Mouse (Mus musculus) cerebellum, adult 11-12 months (tissue): ENCODE measurements around the gene Arap1.

Experiments
- DNase-seq: peaks from one replicate; pipeline ENCODE4 v3.0.0; 2022

Arap1 gene

DNA sequence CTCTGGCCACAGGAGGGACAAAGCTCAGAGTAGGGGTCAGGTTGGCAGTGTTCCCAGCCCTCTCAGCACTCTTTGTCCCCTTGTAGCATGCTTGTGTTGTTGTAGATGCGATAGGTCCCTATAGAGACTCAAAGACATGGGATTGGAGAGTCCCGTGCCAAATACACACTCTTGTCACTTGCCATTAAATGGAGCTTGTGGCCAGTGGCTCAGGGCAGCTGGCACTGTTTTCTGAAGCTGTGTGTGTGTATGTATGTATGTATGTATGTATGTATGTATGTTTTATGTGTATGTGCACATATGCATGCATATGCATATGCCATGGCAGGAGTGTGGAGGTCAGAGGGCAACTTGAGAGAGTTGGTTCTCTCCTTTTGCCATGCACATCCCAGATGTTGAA is 20.1 kb upstream of the Arap1 start:
- no peak for DNase-seq

DNA sequence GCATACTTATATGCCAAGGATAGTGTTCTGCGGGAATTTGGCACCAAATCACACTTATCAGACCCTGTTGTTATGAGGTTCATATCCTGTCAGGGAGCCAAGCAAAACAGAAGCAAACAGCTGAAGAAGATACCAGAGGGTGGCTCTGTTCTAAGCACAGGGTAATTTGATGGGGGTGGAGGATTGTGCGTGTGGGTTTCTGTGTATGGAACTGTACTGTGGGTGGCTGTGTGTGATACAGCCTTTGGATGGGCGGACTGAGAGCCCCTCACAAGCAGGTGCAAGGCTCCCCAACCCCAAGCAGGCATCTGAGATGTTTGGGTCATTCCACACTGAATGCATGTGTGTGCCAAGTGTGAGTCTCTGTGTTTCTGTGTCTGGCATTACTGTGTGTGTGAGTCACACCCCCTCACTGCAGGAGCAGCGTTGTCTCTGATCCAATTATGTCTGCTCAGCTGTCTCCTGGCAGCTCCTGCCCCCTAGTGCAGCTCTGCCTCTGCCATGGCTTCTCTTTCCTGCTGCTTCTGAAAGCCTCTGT is 19.2 kb upstream of the Arap1 start:
- peak; percentile 71 for DNase-seq

DNA sequence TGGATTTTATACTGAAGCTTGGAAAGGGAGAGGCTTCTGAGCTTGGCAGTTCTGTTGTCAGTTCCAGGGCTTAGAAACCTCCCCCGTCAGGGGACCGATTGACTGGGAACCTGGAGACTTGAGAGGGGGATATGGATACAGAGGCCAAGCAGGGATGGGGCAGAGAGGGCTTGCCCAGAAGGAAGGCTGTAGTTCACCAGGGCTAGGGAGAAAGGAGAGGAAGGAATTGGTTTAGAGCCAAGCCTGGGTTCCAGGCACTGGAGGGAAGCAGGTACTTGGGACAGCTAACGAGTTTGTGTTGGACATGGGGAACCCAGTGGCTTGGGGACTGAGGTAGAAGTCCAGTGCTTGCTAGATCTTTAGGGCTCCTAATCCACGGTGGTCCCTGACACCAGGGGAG is 18.3 kb upstream of the Arap1 start:
- no peak for DNase-seq

DNA sequence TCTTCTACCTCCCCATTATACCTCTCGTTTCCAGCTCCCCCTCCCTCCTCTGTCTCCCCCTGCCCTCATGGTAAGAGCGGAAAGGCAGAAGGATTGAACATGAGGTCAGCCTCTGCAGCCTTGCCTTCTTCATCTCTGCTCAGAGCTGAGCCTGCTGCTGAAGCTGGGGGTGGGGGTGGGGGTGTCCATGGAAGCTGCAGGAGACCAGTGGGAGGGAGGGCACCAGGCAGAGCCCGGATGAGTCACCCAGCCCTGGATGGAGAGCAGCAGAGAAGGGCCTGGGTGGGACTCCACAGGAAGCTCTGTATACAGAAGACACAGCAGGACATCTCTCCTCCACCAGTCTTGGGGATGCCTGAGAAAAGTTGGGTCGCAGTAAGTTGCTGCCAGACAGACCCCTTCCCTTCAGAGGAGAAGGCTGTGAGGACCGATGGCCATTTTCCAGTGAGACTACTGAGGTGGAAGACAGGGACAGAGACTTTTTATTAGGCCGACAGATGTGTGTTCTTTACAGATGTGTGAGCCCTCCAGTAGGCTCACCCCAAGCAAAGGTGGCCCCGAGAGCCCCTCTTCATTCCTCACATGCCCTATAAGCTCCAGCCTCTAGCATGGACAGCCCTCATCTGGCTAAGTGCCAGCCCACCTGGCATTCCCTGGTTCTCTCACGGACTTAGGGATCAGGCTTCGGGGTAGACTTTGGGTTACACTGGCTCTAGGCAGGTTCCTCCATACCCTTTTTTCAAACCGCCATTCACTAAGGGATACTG is 17.6 kb upstream of the Arap1 start:
- no peak for DNase-seq

DNA sequence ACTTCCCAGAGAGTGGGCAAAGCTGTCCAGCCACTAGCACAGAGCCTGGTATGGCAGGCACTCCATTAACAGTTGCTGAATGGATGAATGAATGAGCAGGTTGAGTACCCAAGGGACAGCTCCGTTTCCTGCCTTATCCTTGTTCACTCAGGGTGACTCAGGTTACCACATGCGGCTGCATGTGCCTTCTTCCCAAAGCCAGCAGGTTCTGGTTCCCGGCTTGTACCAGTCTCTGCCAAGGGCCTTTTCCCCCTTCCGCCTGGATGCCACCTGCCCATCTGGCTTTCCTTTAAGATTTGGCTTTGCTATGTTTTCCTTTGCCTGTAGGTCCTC is 17.1 kb upstream of the Arap1 start:
- DNase-seq, result peak; percentile 84

DNA sequence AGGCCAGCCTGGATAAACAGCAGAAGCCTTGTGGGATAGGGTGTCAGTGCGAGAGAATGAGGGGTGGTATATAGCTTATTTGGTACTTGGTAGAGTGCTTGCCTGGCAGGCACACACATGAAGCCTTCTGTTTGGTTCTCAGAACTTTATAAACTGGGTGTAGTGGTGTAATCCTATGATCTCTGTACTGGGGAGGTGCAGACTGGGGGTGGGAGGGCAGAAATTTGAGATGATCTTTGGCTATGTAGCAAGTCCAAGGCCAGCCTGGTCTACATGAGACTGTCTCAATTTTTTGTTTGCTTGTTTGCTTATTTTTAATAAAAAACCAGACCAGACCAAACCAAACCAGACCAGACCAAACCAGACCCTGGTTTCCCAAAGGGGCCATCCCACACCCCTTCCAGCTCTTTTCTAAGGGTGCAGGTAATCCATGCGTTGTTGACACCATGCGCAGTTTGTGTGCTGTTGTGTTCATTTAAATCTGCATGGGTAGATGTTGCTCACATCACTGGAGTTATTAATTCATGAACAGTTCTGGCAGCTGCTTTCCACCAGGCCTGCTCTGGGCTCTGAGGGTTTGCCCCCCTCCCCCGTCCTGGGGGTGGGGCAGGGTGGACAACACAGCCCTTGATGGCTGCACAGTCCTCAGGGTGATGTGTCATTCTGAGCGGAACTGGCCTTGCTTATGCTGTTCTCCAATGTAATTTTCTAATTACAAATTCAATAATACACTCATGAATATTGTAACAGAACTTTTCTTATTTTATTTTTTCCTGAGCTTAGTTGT is 15.6 kb upstream of the Arap1 start:
- DNase-seq, result no peak

DNA sequence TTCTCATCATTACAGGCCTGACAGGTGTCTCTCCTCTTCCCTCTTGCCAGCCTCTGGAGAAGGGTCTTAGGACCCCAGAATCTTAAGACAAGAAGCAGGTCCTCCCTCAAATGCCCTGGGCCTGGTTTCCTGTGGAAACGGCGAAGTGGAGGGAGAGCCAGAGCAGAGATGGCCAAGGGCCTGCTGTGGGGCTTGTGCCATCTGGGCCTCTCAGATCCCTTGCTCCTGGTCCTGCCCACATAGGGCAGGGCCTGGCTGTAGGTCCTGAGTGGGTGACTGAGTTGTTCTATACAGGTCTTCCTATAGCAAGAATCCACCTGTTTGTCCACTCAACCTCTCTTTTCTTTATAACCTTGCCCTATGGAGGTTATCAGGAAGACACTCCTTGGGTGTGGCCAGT is 12.6 kb upstream of the Arap1 start:
- peak; percentile 66 for DNase-seq

DNA sequence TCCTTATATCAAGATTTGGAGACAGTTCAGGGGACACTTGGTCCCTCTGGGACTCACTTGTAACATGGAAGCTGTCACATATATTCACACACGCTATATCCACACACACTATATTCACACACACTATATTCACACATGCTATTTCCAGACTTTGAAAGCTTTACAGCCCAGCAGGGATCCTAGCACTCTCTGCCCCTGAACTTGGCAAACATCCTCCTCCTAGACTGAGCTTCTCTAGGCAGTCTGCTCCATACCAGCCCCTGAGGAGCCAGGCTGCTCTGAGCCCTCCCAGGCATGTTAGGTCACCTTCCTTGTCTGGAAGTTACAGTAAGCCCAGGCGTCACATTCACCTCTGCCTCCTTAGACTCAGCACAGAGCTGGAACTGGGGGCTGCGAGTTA is 11.2 kb upstream of the Arap1 start:
- no peak for DNase-seq

DNA sequence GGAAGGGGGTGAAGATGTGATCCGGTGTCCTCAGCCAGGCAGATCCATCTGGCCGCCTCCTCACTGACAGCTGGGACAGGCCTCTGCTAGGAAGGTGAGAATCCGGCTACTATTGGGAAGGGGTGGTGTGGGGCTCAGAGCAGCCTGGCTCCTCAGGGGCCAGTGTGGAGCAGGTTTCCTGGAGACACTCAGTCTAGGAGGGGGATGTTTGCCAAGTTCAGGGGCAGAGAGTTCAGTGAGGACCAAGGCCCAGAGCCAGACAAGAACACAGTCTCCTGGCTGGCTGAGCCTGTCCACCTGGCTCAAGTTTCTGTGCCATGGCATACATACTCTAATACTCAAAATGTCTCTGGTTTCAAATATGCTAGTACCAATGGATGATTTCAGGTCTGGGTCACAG is 10.5 kb upstream of the Arap1 start:
- DNase-seq, result peak; percentile 78

DNA sequence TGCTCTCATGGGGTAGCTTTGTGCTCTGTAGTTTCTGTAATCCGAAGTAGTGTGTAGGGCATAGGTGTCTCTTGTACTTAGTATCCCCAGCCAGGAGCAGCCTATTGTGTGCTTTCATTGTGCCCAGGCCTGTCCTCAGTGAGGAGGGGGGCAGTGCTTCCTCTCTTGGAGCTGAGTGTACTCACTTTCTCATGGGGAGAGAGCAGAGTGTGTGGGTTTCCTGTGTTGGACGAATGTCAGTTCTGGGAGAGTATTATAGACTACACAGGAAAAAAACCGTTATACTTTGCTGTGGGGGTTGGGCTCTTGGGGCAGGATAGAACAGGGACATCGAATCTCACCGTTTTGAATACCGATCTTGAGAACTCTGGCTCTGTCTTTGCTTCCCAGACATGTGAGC is 6.5 kb upstream of the Arap1 start:
- no peak for DNase-seq

DNA sequence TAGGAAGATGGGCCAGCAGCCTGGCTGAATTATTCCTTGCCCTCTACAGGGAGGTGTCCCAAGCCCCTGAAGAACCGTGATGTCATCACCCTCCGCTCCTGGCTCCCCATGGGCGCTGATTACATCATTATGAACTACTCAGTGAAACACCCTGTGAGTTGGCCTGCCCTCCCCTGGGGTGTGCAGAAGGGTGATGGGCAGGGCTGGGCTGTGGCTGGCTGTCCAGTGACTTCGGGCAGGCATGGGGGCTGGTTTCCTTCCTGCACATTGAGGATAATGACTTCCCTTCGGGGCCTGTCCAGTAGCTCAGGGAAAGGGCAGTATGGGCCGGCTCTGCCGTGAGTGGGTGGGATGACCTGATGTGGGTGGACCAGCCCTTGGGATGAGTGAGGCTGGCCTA is 4.7 kb upstream of the Arap1 start:
- no peak for DNase-seq

DNA sequence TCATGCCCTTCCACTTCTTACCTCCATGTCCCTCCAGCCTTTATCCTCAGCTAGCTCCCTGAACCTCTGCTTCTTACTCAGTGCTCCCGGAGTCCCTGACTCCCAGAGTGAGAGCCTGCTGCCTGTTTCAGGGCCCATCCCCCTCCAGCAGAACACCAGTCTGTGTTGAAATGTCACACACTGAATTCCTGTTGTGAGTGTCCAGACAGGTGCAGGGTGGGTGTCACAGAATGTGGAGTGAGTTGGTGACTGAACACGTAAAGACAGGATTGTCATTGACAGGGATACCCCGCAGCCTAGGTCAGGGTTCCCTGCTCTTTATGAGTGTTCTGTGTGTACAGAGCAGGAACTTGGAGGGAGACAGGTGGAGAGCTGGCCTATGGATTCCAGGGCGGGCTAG is 3.0 kb upstream of the Arap1 start:
- DNase-seq, result peak; percentile 2

DNA sequence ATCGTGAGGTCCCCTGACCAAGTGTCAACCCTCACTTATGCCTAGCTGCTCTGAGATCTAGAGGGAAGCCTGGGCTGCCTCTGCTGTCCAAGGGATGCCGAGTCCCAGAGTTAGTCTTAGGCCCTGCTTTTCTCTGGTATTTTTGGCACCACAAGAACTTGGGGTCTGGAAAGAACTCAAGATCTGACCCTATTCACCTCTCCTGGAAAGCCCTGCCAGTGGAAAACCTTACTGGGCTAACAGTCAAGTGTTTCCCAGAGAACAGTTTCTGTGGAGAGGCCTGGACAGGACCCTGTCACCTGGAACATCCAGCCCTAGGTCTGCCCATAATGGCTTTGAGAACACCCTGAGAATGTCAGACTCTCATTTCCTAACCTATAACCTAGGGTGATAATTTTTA is 876 bp upstream of the Arap1 start:
- DNase-seq, result no peak

DNA sequence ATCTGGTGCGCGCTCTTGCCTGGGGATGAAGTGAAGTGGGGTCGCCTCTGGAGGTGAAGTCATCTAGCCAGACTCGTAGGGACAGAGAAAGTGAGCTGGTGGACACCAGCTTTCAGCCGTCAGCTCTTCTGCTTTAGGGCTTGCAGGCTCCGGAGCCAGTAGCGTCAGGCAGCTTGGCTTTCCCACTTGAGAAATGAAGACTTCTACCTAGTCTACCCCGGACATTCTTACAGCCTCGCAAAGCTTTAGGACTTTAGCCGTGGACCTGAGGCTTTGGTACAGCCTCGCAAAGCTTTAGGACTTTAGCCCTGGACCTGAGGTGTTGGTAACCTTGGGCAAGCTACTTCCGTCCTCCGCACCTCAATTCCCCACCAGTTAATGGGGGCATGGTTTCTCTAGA is 445 bp downstream of the Arap1 start:
- no peak for DNase-seq

DNA sequence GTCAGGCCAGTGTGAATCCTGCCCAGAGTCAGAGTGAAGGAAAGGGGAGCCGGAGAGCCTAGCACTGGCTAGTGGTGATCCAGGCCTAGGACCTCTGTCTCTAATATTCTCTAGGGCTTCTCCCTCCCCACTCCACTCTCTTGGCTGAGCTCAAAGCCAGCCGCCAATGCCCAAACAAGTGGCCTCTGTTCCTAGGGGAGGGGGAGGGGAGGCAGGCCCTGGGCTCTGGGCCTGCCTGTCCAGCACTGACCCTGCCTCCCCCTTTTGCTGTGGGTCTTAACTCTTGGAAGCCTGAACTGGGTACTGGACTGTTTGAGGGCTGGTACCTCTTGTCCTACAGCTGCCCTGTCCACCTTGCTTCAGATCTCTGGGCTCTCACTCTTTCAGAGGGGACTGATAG is 2.0 kb downstream of the Arap1 start:
- peak; percentile 60 for DNase-seq

DNA sequence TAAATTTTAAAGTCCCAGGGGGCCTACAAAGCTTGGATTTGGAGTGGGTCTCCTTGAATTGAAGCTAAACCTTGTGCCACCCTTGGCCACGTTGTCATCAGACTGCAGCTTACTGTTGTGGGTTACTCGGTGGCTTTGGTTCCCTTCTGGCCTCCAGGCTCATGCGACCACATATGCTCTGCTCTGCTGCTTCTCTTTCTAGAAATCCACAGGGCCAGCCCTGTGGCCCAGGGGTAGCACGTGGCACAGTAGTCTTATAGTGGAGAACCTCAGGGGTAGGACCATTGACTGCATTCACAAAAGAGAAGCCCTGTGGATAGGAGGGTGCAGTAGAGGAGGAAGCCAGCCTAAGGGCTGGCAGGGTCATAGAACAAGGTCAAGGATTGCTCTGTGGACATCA is 4.5 kb downstream of the Arap1 start:
- DNase-seq, result no peak

DNA sequence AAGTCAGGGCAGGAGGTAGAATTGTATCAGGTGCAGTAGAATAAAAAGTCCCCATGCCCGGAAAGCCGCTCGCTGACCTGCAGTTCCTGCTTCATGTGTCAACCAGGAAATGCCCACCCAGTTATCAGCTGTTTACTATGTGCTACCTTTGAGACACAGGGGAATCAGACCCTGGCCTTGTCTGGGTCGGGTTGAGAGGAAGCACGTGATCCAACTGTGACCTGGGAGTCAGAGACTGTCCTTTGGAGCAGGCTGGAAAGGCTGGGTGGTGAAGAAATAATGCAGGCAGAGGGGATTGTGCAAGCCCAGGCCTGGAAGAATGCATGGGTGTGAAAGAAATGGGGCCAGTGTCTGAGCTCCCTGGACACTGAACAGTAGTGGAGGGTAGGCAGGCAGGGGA is 6.6 kb downstream of the Arap1 start:
- no peak for DNase-seq

DNA sequence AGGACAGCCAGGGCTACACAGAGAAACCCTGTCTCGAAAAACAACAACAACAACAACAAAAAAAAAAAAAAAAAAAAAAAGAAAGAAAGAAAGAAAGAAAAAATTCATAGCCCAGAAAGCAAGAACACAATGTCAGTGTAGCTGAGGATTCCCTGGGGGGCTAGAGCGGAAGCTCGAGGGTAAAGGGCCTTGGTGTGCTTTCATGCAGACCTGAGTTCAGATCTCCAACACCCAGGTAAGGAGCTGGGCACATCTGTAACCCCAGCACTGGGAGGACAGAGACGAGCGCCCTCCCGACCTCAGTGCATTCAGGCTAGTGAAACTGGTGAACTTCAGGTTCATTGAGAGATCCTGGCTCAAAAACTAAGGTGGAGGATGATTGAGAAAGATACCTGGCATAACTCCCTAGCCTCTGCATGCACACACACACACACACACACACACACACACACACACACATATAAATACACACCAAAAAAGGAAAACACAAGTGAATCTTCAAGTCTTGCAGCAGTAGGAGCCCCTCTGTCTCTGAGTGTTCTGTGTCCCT is 7.8 kb downstream of the Arap1 start:
- no peak for DNase-seq

DNA sequence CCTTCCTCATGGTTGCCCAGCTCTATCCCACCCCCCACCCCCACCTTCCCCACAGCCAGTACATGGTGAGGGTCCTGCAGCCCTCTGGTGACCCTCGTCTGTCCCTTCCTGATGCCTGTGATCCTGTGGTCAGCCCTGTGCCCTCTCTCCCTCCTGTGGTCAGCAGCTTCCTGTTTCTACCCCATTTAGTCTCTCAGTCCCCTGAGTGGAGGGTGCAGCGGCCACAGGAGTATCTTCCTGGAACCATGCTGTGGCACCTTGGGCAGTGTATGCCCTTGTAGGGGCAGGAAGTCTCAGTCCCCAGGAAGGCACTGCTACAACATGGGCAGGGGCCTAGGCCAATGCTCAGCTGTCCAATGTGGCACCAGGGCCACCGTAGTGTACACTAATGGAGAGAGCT is 9.0 kb downstream of the Arap1 start:
- no peak for DNase-seq

DNA sequence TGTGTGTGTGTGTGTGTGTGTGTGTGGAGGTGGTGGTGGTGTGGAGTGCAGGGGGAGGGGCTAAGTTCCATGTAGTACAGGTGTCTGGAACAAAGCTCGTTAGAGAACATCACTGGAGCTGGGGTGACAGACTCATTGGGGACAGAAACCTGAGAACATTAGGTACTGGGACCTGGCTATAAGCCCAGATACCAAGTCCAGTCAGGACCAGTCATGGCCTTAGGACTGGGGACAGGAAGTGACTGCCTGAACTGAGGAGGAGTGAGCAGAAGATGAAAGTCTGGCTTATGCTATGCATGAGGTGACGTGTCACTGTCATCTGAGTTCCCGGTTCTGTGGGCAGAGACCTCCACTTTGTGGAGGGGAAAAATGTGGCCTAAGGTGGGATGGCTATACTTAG is 12.5 kb downstream of the Arap1 start:
- no peak for DNase-seq

DNA sequence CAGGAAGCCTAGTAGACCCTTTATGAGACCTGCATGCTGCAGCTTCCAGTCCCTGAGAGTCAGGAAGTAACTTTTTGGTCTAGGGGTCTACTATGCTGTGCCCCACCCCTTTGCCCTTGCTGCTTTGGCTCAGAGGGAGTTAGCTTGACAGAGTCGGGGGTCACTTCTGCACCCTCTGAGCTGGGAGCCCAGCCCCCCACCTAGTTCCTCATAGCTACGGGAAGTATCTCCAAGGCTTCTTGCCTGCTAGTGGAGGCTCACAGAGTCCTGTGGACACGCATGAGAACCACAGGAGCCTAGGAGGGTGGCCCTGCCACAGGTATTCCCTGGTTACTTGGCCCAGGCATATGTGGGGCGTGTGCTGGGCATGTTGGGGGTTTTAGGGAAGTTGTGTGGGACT is 13.2 kb downstream of the Arap1 start:
- no peak for DNase-seq

DNA sequence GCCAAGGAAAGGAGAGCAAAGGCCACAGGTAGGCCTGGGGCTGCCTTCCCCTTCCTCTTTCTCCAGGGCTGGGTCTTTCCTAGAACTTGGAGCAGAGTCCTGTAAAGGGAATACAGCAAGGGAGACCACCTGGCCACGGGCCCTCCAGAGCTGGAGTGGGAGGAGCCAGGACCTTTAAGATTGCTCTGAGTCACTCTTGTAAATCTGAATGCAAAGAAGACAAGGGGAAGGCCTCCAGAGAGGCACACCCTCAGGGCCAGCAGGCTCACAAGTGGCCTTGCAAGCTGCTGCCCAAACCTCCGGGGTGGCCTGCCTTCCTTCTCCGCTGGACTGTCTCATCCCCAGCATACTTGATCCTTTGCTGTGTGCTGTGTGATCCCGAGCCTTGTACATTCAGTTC is 13.9 kb downstream of the Arap1 start:
- DNase-seq, result no peak

DNA sequence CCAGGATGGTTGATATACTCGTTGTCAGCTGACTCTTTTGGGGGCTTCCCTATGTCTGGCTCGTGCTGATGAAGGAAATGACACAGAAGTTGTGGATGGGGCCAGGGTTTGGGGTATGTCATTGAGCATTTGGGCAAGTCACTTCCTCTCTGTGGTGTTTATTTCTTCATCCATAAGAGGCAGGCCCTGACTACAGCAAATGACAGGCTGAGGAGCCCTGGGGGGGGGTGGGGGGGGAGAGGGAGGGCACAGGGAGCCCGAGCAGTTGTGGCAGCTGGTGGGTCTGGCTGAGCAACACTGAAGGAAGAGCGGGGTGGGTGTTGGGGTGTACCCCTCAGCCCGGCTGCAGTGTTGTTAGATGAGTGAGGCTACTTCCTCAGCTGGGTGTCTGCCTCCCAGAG is 14.9 kb downstream of the Arap1 start:
- no peak for DNase-seq

DNA sequence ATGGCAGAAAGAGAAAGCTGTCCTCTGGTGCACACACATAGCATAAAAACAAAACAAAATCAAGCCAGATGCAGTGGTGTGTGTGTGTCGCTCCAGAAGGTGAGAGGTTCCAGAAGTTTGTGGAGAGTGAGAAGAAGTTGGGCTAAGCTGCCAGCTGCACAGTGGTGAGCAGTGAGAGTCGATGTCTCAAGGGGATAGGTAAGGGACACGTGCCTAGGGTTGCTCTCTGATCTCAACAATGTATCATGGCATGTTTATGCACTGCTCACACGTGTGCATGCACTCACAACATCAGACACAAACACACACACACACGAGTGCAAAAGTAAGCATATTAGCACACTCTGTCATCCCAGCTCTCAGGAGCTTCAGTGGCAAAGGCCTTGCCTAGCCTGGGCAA is 16.0 kb downstream of the Arap1 start:
- DNase-seq, result no peak
